Mouse (Mus musculus) MEL (cell line): Measurements from ENCODE around the gene Engase. TPM values are rescaled to one million over a fixed set of nuclear protein-coding genes. Genes with fewer than 3 reads are reported as not detected.
A peak's percentile ranks its signal among the peaks of the same experiment; 100 is the strongest.

ENCODE experiments used
- DNase-seq: peaks from one replicate; pipeline ENCODE4 v3.0.0; 2011; ENCODE audit warnings: low read depth, low spot score
- H3K27ac ChIP-seq: 2 replicates; pipeline ENCODE4 v1.5.1; 2012; ENCODE audit warnings: low read depth, mild to moderate bottlenecking, control low read depth, low read length, moderate library complexity; ENCODE audit not compliant: control insufficient read depth
- H3K27me3 ChIP-seq, 2 experiments: fragments of 150-350 bp in 1 of 2; sonication (generic) in 1 of 2; 2 replicates each; pipeline ENCODE4 v1.6.1; 2012; ENCODE audit warnings: low read length in 2 of 2, mild to moderate bottlenecking in 2 of 2, improper control_type of control experiment in 1 of 2, moderate library complexity in 1 of 2; ENCODE audit not compliant: insufficient read depth in 2 of 2, control insufficient read depth in 1 of 2
- H3K36me3 ChIP-seq, 2 experiments: 2 replicates each; pipeline ENCODE4 v1.6.1; 2012 to 2014; ENCODE audit warnings: low read length in 2 of 2, improper control_type of control experiment in 1 of 2, inconsistent platforms in 1 of 2, mild to moderate bottlenecking in 1 of 2; ENCODE audit not compliant: insufficient read depth in 2 of 2, control insufficient read depth in 1 of 2
- H3K4me1 ChIP-seq, 2 experiments: fragments of 150-350 bp in 1 of 2; sonication (generic) in 1 of 2; 2 replicates each; pipeline ENCODE4 v1.6.1; 2012; ENCODE audit warnings: low read length in 2 of 2, improper control_type of control experiment in 1 of 2, mild to moderate bottlenecking in 1 of 2; ENCODE audit not compliant: insufficient read depth in 2 of 2, control insufficient read depth in 1 of 2
- H3K4me3 ChIP-seq, 2 experiments: fragments of 150-350 bp in 1 of 2; sonication (generic) in 1 of 2; 2 replicates each; pipeline ENCODE4 v1.5.1; 2012; ENCODE audit warnings: low read depth in 2 of 2, low read length in 2 of 2, mild to moderate bottlenecking in 2 of 2, moderate library complexity in 2 of 2, control low read depth in 1 of 2, improper control_type of control experiment in 1 of 2; ENCODE audit not compliant: control insufficient read depth in 1 of 2, insufficient read depth in 1 of 2
- H3K79me2 ChIP-seq: 2 replicates; pipeline ENCODE4 v1.6.1; 2012; ENCODE audit warnings: mild to moderate bottlenecking, low read length, moderate library complexity; ENCODE audit not compliant: control insufficient read depth, poor library complexity, insufficient read depth
- H3K9ac ChIP-seq: 2 replicates; pipeline ENCODE4 v1.6.1; 2012; ENCODE audit warnings: low read depth, mild to moderate bottlenecking, control low read depth, low read length, moderate library complexity; ENCODE audit not compliant: control insufficient read depth, poor library complexity, severe bottlenecking
- H3K9me3 ChIP-seq: fragments of 150-350 bp; sonication (generic); replicated peaks from 2 replicates; pipeline ENCODE4 v1.6.1; 2012; ENCODE audit warnings: mild to moderate bottlenecking, low read length, improper control_type of control experiment, moderate library complexity; ENCODE audit not compliant: insufficient read depth
- BHLHE40 ChIP-seq: IDR thresholded peaks from 2 replicates; pipeline ENCODE4 v1.6.1; 2012; ENCODE audit warnings: low read depth, mild to moderate bottlenecking, inconsistent platforms, low read length, improper control_type of control experiment, borderline replicate concordance
- CHD1 ChIP-seq: IDR thresholded peaks from 2 replicates; pipeline ENCODE4 v1.6.1; 2012; ENCODE audit warnings: low read depth, mild to moderate bottlenecking, inconsistent platforms, low read length, improper control_type of control experiment
- CTCF ChIP-seq, 3 experiments: IDR thresholded peaks in 2 of 3; conservative IDR thresholded peaks in 1 of 3; 2 replicates each; pipeline ENCODE4 v1.5.1; 2011 to 2012; ENCODE audit warnings: low read length in 3 of 3, low read depth in 2 of 3, mild to moderate bottlenecking in 2 of 3, improper control_type of control experiment in 1 of 3, inconsistent platforms in 1 of 3, mixed read lengths in 1 of 3, moderate library complexity in 1 of 3; ENCODE audit not compliant: control insufficient read depth in 1 of 3, insufficient read depth in 1 of 3, poor library complexity in 1 of 3, severe bottlenecking in 1 of 3
- ELF1 ChIP-seq: IDR thresholded peaks from 2 replicates; pipeline ENCODE4 v1.6.1; 2014; ENCODE audit warnings: low read depth, mild to moderate bottlenecking, inconsistent platforms, low read length, improper control_type of control experiment, moderate library complexity
- JUND ChIP-seq: IDR thresholded peaks from 2 replicates; pipeline ENCODE4 v1.6.1; 2011; ENCODE audit warnings: low read depth, mild to moderate bottlenecking, improper control_type of control experiment, low read length
- MAFK ChIP-seq: IDR thresholded peaks from 2 replicates; pipeline ENCODE4 v1.6.1; 2011; ENCODE audit warnings: low read depth, mild to moderate bottlenecking, low read length, improper control_type of control experiment, borderline replicate concordance
- MAX ChIP-seq: IDR thresholded peaks from 2 replicates; pipeline ENCODE4 v1.6.1; 2011; ENCODE audit warnings: low read length, improper control_type of control experiment
- MAZ ChIP-seq: IDR thresholded peaks from 2 replicates; pipeline ENCODE4 v1.6.1; 2012; ENCODE audit warnings: low read depth, mild to moderate bottlenecking, inconsistent platforms, low read length, improper control_type of control experiment
- MEF2A ChIP-seq: IDR thresholded peaks from 2 replicates; pipeline ENCODE4 v1.6.1; 2014; ENCODE audit warnings: low read depth, mild to moderate bottlenecking, inconsistent platforms, low read length, improper control_type of control experiment; ENCODE audit not compliant: poor library complexity, insufficient replicate concordance, severe bottlenecking; ENCODE audit errors: extremely low read depth
- MXI1 ChIP-seq: IDR thresholded peaks from 2 replicates; pipeline ENCODE4 v1.6.1; 2011; ENCODE audit warnings: mild to moderate bottlenecking, low read depth, low read length, improper control_type of control experiment
- MYB ChIP-seq: IDR thresholded peaks from 2 replicates; pipeline ENCODE4 v1.6.1; 2011; ENCODE audit warnings: mild to moderate bottlenecking, low read depth, low read length, improper control_type of control experiment
- NELFE ChIP-seq: IDR thresholded peaks from 2 replicates; pipeline ENCODE4 v1.6.1; 2011; ENCODE audit warnings: low read depth, low read length, improper control_type of control experiment
- NRF1 ChIP-seq: IDR thresholded peaks from 2 replicates; pipeline ENCODE4 v1.6.1; 2014; ENCODE audit warnings: low read depth, mild to moderate bottlenecking, inconsistent platforms, low read length, improper control_type of control experiment, moderate library complexity; ENCODE audit not compliant: poor library complexity, insufficient read depth, severe bottlenecking
- POLR2AphosphoS2 ChIP-seq: IDR thresholded peaks from 2 replicates; pipeline ENCODE4 v1.6.1; 2011; ENCODE audit warnings: low read length, improper control_type of control experiment
- RAD21 ChIP-seq: IDR thresholded peaks from 2 replicates; pipeline ENCODE4 v1.6.1; 2011; ENCODE audit warnings: mild to moderate bottlenecking, low read depth, low read length, improper control_type of control experiment
- RCOR1 ChIP-seq: IDR thresholded peaks from 2 replicates; pipeline ENCODE4 v1.6.1; 2012; ENCODE audit warnings: low read depth, mild to moderate bottlenecking, inconsistent platforms, low read length, improper control_type of control experiment
- SMC3 ChIP-seq: IDR thresholded peaks from 2 replicates; pipeline ENCODE4 v1.6.1; 2011; ENCODE audit warnings: low read depth, low read length, improper control_type of control experiment
- TBP ChIP-seq: IDR thresholded peaks from 2 replicates; pipeline ENCODE4 v1.8.0; 2011; ENCODE audit warnings: low read depth, low read length, improper control_type of control experiment
- TCF12 ChIP-seq: IDR thresholded peaks from 2 replicates; pipeline ENCODE4 v1.6.1; 2014; ENCODE audit warnings: low read depth, mild to moderate bottlenecking, inconsistent platforms, low read length, improper control_type of control experiment, moderate library complexity
- ZC3H11A ChIP-seq: IDR thresholded peaks from 2 replicates; pipeline ENCODE4 v1.6.1; 2012; ENCODE audit warnings: low read depth, mild to moderate bottlenecking, inconsistent platforms, low read length, improper control_type of control experiment
- ZKSCAN1 ChIP-seq: IDR thresholded peaks from 2 replicates; pipeline ENCODE4 v1.6.1; 2012; ENCODE audit warnings: low read depth, mild to moderate bottlenecking, inconsistent platforms, low read length, improper control_type of control experiment, moderate library complexity
- ZNF384 ChIP-seq: IDR thresholded peaks from 2 replicates; pipeline ENCODE4 v1.6.1; 2012; ENCODE audit warnings: low read depth, mild to moderate bottlenecking, inconsistent platforms, low read length, improper control_type of control experiment
- polyA plus RNA-seq, 2 experiments: library from polyadenylated mRNA; stranded (reverse) in 1 of 2; unstranded in 1 of 2; fragments of >175 nt in 1 of 2; fragments of >200 nt in 1 of 2; gene quantifications; 2 replicates each; pipeline versions ENCODE4 v1.2.1 to v1.2.4; 2012; ENCODE audit warnings: low replicate concordance in 2 of 2, low read depth in 1 of 2; ENCODE audit not compliant: insufficient read length in 2 of 2, insufficient read depth in 1 of 2, missing spikeins in 1 of 2
- total RNA-seq: library from RNA; depleted of rRNA; stranded (reverse); fragments of 300-350 nt; gene quantifications from 2 replicates; pipeline ENCODE4 v1.2.3, GENCODE M21; 2012

Engase gene
- total and polyA plus RNA-seq, 3 experiments: 15.3 to 23.5 TPM; not detected in 1

DNA sequence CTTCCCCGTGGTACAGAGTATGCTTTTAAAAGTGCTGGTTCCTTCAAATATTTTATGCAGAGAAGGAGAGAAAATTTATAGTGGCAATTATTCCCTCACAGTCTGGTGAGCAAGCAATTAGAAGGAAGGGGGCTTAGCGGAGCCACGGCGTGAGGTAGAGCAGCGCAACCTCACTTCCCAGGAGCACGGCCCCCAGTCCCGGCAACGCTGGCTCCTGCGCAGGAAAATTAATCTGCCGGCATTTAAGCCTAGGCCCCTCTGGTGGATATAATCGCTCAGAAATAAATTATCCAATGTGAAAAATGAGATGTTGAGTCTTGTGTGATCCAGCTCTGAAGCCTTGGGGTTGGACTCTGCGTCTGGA lies 12.3 kb downstream of the Engase start:
- TF ChIP-seq TCF12 (no peak), MAFK (no peak), ZC3H11A (no peak), TBP (no peak), JUND (no peak), MAX (no peak), BHLHE40 (no peak), NELFE (no peak), MXI1 (no peak), ZKSCAN1 (no peak), MYB (no peak), ELF1 (no peak), RCOR1 (no peak), RAD21 (no peak), POLR2AphosphoS2 (no peak), SMC3 (no peak), ZNF384 (no peak), NRF1 (no peak), CHD1 (no peak), MEF2A (no peak)
- TF ChIP-seq, all 39 proteins: peak for 0
- H3K27ac ChIP-seq: no peak overlapping the region
- no peaks in the 10 kb centered on the region for H3K9me3 ChIP-seq
- H3K27me3 ChIP-seq: no peaks in the 10 kb centered on the region; a peak in 1 of 4 replicates
- 0 out of 4 replicates have a peak, but pooled peaks cover 0 to 1% of the 10 kb centered on the region in 2 experiments for H3K36me3 ChIP-seq
- no peak for DNase-seq
- no peaks in the 10 kb centered on the region for H3K79me2 ChIP-seq
- no peaks in the 10 kb centered on the region for H3K4me1 ChIP-seq
- no peak overlapping the region for H3K4me3 ChIP-seq
- H3K9ac ChIP-seq: no peak overlapping the region

DNA sequence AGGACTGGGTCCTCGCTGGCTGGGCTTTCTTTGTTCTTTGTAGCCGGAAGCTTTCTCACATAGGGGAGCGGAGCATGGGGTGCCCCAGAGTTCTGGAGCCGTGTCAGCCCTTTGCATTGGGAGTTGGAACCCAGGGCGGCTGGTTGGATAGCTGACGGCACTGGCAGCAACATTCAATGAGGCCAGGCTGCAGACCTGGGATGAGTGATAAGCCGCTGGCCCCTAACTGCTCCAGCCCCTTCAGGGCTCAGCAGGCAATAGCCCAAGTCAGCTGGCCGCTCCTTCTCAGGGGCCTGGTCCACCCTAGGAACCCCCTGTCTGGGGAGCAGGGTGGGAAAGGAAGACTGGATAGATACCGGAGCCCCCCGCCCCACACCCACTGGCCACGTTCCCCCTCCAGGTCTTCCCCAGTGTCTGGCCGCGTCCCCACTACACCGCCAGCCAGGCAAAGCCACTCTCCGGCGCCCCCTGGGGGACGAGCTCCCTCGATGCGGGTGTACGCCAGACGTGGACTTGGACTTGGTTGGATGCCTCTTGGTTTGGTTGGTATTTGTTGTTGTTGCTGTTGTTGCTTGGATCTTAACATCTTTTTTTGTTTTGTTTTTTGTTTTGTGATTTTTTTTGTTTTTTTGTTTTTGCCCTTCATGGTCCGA lies 14.1 kb downstream of the Engase start:
- DNase-seq: peak; percentile 74
- Histone ChIP-seq H3K27me3 (no peaks in the 10 kb centered on the region; a peak in 1 of 4 replicates), H3K79me2 (no peaks in the 10 kb centered on the region), H3K9ac (no peak overlapping the region), H3K36me3 (no peaks in the 10 kb centered on the region), H3K9me3 (no peaks in the 10 kb centered on the region), H3K4me1 (no peaks in the 10 kb centered on the region), H3K27ac (no peak overlapping the region), H3K4me3 (no peak overlapping the region; a peak in 1 of 4 replicates)
- TF ChIP-seq SMC3 (peak; percentile 99), ELF1 (no peak), ZC3H11A (peak; percentile 96), MAZ (peak; percentile 63; the same call in 1 of the 2 replicates), CTCF (IDR thresholded peaks at IDR 0.05 in 2 of 3, conservative IDR thresholded peaks at IDR 0.05 in 1 of 3; ENCODE audit: control insufficient read depth in 1 of 3, insufficient read depth in 1 of 3, low read depth in 2 of 3, low read length in 3 of 3, poor library complexity in 1 of 3, severe bottlenecking in 1 of 3) (peak; percentile 78 to 99 (median 97)), RAD21 (peak; percentile 78), MYB (no peak)
